Mouse (Mus musculus): ENCODE measurements around the gene Map2k2. TPM values are rescaled to one million over a fixed set of nuclear protein-coding genes. Genes with fewer than 3 reads are reported as not detected.

Gene Map2k2
- polyA plus RNA-seq, 1 experiment: 407 TPM

- Histone ChIP-seq H3K36me3 (replicated peaks; ENCODE audit: low read length) (peaks cover 13% of the 10 kb centered on the region), H3K9me3 (no peaks in the 10 kb centered on the region), H3K4me1 (peaks cover 52% of the 10 kb centered on the region), H3K4me3 (replicated peaks) (peak within 1 kb of the TSS; percentile 98), H3K27me3 (replicated peaks) (no peaks in the 10 kb centered on the region)
- TF ChIP-seq GATA1 (IDR thresholded peaks at IDR 0.05; ENCODE audit: borderline replicate concordance, low read length): no peak
- no peak for TF ChIP-seq FLI1 (IDR thresholded peaks at IDR 0.05; ENCODE audit: low read length)
Measured at GRCm38 (mm10) chr10:81134966-81135681, 29.4 kb downstream of the Map2k2 start, which contains the start of gene Zbtb7a. Gene Zbtb7a (plus strand): TSS chr10:81135220.

GRCm38 (mm10) chr10:81135831-81136705 is 30.4 kb downstream of the Map2k2 start:
- TF ChIP-seq FLI1 (IDR thresholded peaks at IDR 0.05; ENCODE audit: low read length) (no peak), GATA1 (IDR thresholded peaks at IDR 0.05; ENCODE audit: borderline replicate concordance, low read length) (no peak)
- Histone ChIP-seq H3K4me3 (replicated peaks) (peak overlapping the region; percentile 98), H3K4me1 (peaks cover 52% of the 10 kb centered on the region), H3K27me3 (replicated peaks) (no peaks in the 10 kb centered on the region), H3K9me3 (no peaks in the 10 kb centered on the region), H3K36me3 (replicated peaks; ENCODE audit: low read length) (peaks cover 22% of the 10 kb centered on the region)

- H3K4me1 ChIP-seq: peaks cover 58% of the 10 kb centered on the region
- no peak for TF ChIP-seq GATA1 (IDR thresholded peaks at IDR 0.05; ENCODE audit: borderline replicate concordance, low read length)
- H3K36me3 ChIP-seq (replicated peaks; ENCODE audit: low read length): peaks cover 29% of the 10 kb centered on the region
- no peaks in the 10 kb centered on the region for H3K27me3 ChIP-seq (replicated peaks)
- no peaks in the 10 kb centered on the region for H3K9me3 ChIP-seq
- peak overlapping the region; percentile 98 for H3K4me3 ChIP-seq (replicated peaks)
Measured at GRCm38 (mm10) chr10:81136706-81137231, 31.1 kb downstream of the Map2k2 start.

DNA sequence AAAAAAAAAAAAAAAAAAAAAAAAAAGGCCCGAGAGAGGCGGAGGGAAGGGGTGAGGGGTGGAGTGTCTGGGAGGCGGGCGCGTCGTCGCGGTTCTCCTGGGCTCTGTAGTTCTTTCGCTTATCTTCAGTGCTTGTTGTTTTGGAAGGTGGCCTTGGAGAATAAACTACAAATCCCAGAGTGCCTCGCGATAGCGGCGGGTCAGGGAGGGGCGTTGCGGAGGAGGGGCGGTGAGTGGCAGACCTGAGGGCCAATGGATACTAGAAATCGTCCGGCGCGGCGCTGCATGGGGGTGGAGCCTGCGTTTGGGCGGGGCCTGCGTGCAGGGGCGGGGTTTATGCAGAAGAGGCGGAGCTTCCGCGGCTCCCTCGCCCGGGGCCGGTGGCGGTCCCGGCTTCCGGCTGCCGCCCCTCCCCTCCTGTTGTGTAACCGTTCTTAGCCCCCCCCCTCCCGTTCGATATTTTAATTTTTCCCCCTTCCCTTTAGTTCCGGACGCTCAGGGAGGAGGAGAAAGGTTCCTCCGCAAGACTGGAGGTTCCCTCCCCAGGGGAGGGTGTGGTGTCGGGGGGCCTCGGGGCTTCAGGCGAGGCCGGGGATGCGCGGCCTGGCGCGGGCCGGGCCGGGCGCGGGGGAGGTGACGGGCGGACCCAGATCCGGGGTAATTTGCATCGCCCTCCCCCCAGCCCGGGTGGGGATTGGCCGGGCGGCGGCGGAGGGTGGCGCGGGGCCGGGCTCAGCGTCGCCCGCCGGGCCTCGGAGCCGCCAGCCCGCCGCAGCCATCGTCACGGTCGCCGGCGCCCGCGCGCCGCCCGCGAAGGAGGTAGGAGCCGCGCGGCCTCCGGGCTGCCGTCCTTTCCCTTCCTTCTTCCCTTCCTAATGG is 31.8 kb downstream of the Map2k2 start:
- H3K4me3 ChIP-seq (replicated peaks): peak overlapping the region; percentile 98
- H3K36me3 ChIP-seq (replicated peaks; ENCODE audit: low read length): peaks cover 35% of the 10 kb centered on the region
- H3K27me3 ChIP-seq (replicated peaks): no peaks in the 10 kb centered on the region
- TF ChIP-seq GATA1 (IDR thresholded peaks at IDR 0.05; ENCODE audit: borderline replicate concordance, low read length): peak; percentile 43; the same call in 1 of the 3 replicates
- no peak for TF ChIP-seq FLI1 (IDR thresholded peaks at IDR 0.05; ENCODE audit: low read length)
- no peaks in the 10 kb centered on the region for H3K9me3 ChIP-seq
- peaks cover 65% of the 10 kb centered on the region for H3K4me1 ChIP-seq

DNA sequence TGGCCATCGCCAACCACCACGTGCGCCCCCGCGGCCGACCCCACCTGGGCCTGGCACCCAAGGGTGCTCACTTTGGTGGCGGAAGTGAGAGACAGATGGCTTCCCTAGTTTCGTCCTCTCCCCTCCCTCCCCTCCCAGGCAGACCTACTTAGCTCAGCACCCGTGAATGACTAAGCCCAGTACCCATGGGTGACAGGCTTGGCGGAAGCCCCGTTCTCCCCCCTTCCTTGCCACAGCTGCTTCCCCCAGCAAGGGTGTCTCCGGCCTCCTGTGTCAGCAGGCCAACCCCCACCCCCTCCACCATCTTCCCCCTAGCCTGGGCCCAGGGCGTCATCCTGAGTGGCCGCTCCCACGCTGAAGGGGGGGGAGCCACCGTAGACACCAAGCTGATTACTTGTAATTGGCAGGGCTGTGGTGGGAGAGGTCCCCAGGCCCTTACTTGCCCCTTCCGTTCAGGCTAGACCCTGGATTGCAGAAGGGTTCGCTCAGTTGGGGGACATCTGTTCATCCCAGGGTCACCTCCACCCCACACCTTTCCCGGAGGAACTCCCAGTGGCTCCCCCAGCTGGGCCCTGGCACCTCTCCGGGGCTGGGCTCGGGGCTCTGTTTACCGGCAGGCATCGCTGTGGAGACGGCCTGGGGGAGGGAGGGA is 32.5 kb downstream of the Map2k2 start:
- H3K36me3 ChIP-seq (replicated peaks; ENCODE audit: low read length): peaks cover 42% of the 10 kb centered on the region
- no peaks in the 10 kb centered on the region for H3K9me3 ChIP-seq
- H3K4me1 ChIP-seq: peaks cover 68% of the 10 kb centered on the region
- TF ChIP-seq FLI1 (IDR thresholded peaks at IDR 0.05; ENCODE audit: low read length) (no peak), GATA1 (IDR thresholded peaks at IDR 0.05; ENCODE audit: borderline replicate concordance, low read length) (no peak)
- H3K27me3 ChIP-seq (replicated peaks): no peaks in the 10 kb centered on the region
- H3K4me3 ChIP-seq (replicated peaks): peak overlapping the region; percentile 98

- TF ChIP-seq FLI1 (IDR thresholded peaks at IDR 0.05; ENCODE audit: low read length) (no peak), GATA1 (IDR thresholded peaks at IDR 0.05; ENCODE audit: borderline replicate concordance, low read length) (no peak)
- Histone ChIP-seq H3K36me3 (replicated peaks; ENCODE audit: low read length) (peaks cover 49% of the 10 kb centered on the region), H3K4me3 (replicated peaks) (peak overlapping the region; percentile 98), H3K9me3 (no peaks in the 10 kb centered on the region), H3K27me3 (replicated peaks) (no peaks in the 10 kb centered on the region), H3K4me1 (peaks cover 72% of the 10 kb centered on the region)
Measured at GRCm38 (mm10) chr10:81138821-81139528, 33.3 kb downstream of the Map2k2 start.

- Histone ChIP-seq H3K4me3 (replicated peaks) (peak overlapping the region; percentile 98), H3K27me3 (replicated peaks) (no peaks in the 10 kb centered on the region), H3K4me1 (peaks cover 72% of the 10 kb centered on the region), H3K36me3 (replicated peaks; ENCODE audit: low read length) (peaks cover 55% of the 10 kb centered on the region), H3K9me3 (no peaks in the 10 kb centered on the region)
- TF ChIP-seq FLI1 (IDR thresholded peaks at IDR 0.05; ENCODE audit: low read length) (no peak), GATA1 (IDR thresholded peaks at IDR 0.05; ENCODE audit: borderline replicate concordance, low read length) (no peak)
Measured at GRCm38 (mm10) chr10:81139529-81139846, 33.8 kb downstream of the Map2k2 start.

DNA sequence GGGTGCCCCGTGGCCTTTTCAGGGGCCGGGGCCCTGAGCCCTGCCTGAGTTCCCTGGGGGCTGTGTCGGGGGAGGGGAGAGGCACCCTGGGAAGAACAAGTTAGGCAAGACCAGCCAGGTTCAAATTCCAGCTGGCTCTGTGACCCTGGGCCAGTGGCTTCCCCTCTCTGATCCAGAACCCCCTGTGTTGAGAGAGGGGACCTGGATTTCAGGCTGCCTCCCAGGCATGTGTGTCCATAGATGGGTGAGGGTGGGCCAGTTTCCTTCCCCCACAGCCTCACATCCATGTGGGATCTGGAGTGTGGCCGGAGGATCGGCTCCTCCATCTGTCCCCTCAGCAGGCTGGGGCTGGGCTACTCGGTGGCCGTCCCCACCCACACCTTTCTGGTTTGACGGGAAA is 34.3 kb downstream of the Map2k2 start:
- Histone ChIP-seq H3K4me3 (replicated peaks) (peak overlapping the region; percentile 98), H3K27me3 (replicated peaks) (no peaks in the 10 kb centered on the region), H3K36me3 (replicated peaks; ENCODE audit: low read length) (peaks cover 60% of the 10 kb centered on the region), H3K9me3 (no peaks in the 10 kb centered on the region), H3K4me1 (peaks cover 72% of the 10 kb centered on the region)
- TF ChIP-seq GATA1 (IDR thresholded peaks at IDR 0.05; ENCODE audit: borderline replicate concordance, low read length): no peak
- TF ChIP-seq FLI1 (IDR thresholded peaks at IDR 0.05; ENCODE audit: low read length): no peak
